Mouse (Mus musculus): ENCODE results near the gene Asic4. TPM values are rescaled to one million over a fixed set of nuclear protein-coding genes. Genes with fewer than 3 reads are reported as not detected.

The Asic4 gene
- total and polyA plus RNA-seq, 2 experiments from 2014 or later = 0.04 TPM; not detected in 1

DNA sequence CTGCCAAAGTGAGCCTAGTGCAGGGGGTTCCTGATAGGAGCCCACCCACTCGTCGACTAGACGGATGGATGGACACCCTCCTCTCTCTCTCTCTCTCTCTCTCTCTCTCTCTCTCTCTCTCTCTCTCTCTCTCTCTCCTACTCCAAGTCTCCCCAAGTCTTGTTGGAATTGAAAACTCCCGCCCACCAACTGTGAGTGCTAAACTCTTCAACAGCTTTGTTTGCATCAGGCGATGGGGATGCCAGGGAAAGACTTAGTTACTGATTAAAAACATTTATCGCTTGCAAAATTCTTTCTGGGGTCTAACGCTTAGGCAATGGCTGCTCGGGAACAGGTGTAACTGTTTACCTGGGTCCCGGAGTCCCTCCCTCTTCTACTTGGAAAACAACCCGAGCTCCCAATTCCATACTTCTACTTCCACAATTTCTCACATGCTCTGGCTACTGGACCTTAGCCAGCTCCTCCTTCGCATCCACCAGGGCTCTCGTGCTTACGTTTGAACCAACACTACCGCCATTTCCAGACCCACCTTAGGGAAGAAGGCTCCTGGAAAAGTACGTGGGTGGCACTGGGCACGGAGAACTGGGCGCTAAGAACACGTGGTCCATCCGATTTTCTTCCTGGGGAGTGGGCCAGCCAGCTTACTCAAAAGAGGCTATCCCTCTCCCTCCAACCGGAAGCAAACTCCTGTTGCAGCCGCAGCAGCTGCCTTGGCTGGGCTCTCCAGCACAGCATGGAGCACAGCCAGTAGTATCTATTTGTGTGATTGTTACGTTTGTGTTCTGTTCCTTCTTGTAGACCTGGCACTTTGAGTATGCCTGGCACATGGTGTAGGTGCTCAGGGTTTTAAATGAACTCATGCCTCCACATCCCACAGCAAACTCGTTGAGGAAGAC is 8.8 kb downstream of the Asic4 start:
- ATAC-seq (ENCODE audit: insufficient read depth, low read depth) = peak; percentile 4; the same call in 1 of the 2 replicates
- H3K9ac ChIP-seq (replicated peaks; ENCODE audit: low read depth, low read length) = no peak overlapping the region
- TF ChIP-seq EP300 (IDR thresholded peaks at IDR 0.05; ENCODE audit: low read depth) (no peak), CTCF (IDR thresholded peaks at IDR 0.05; ENCODE audit: low read depth) (no peak)
- 10% methylated on average over 23 of the region's 23 CpGs for WGBS
- no peak for DNase-seq (ENCODE audit: low spot score)
- peak overlapping the region; percentile 57 for H3K4me2 ChIP-seq (ENCODE audit: low read depth, low read length)
- H3K9me3 ChIP-seq (replicated peaks; ENCODE audit: control insufficient read depth, low read length) = no peaks in the 10 kb centered on the region
- peak overlapping the region; percentile 32 for H3K4me3 ChIP-seq (ENCODE audit: low read depth, low read length)
- H3K27me3 ChIP-seq (ENCODE audit: control insufficient read depth, insufficient read depth, low read length) = peaks cover 36% of the 10 kb centered on the region
- H3K4me1 ChIP-seq (ENCODE audit: control insufficient read depth, insufficient read depth) = peaks cover 6% of the 10 kb centered on the region
- H3K36me3 ChIP-seq (replicated peaks; ENCODE audit: control insufficient read depth, insufficient read depth, low read length) = no peaks in the 10 kb centered on the region
- peak overlapping the region; percentile 20; the same call in 1 of the 2 replicates for H3K27ac ChIP-seq (ENCODE audit: low read depth)

- DNase-seq (ENCODE audit: low spot score) = no peak
- H3K4me1 ChIP-seq (ENCODE audit: control insufficient read depth, insufficient read depth) = peaks cover 6% of the 10 kb centered on the region
- TF ChIP-seq EP300 (IDR thresholded peaks at IDR 0.05; ENCODE audit: low read depth) (no peak), CTCF (IDR thresholded peaks at IDR 0.05; ENCODE audit: low read depth) (no peak)
- no peak overlapping the region for H3K4me2 ChIP-seq (ENCODE audit: low read depth, low read length)
- H3K9me3 ChIP-seq (replicated peaks; ENCODE audit: control insufficient read depth, low read length) = no peaks in the 10 kb centered on the region
- H3K9ac ChIP-seq (replicated peaks; ENCODE audit: low read depth, low read length) = no peak overlapping the region
- no peak for ATAC-seq (ENCODE audit: insufficient read depth, low read depth)
- no peaks in the 10 kb centered on the region for H3K36me3 ChIP-seq (replicated peaks; ENCODE audit: control insufficient read depth, insufficient read depth, low read length)
- H3K4me3 ChIP-seq (ENCODE audit: low read depth, low read length) = no peak overlapping the region
- H3K27ac ChIP-seq (ENCODE audit: low read depth) = no peak overlapping the region
- H3K27me3 ChIP-seq (ENCODE audit: control insufficient read depth, insufficient read depth, low read length) = peaks cover 38% of the 10 kb centered on the region
- 33% methylated on average over 7 of the region's 7 CpGs for WGBS
Measured at GRCm38 (mm10) chr1:75460297-75460696, 10.1 kb downstream of the Asic4 start.

GRCm38 (mm10) chr1:75462636-75463035 is 12.4 kb downstream of the Asic4 start:
- peaks cover 32% of the 10 kb centered on the region for H3K27me3 ChIP-seq (ENCODE audit: control insufficient read depth, insufficient read depth, low read length)
- no peak overlapping the region for H3K27ac ChIP-seq (ENCODE audit: low read depth)
- no peak for TF ChIP-seq EP300 (IDR thresholded peaks at IDR 0.05; ENCODE audit: low read depth)
- H3K4me2 ChIP-seq (ENCODE audit: low read depth, low read length) = no peak overlapping the region
- DNase-seq (ENCODE audit: low spot score) (no peak), ATAC-seq (ENCODE audit: insufficient read depth, low read depth) (no peak)
- no peaks in the 10 kb centered on the region for H3K36me3 ChIP-seq (replicated peaks; ENCODE audit: control insufficient read depth, insufficient read depth, low read length)
- H3K4me3 ChIP-seq (ENCODE audit: low read depth, low read length) = no peak overlapping the region
- 80% methylated on average over 1 of the region's 1 CpGs for WGBS
- H3K9ac ChIP-seq (replicated peaks; ENCODE audit: low read depth, low read length) = no peak overlapping the region
- no peaks in the 10 kb centered on the region for H3K9me3 ChIP-seq (replicated peaks; ENCODE audit: control insufficient read depth, low read length)
- peaks cover 6% of the 10 kb centered on the region for H3K4me1 ChIP-seq (ENCODE audit: control insufficient read depth, insufficient read depth)

GRCm38 (mm10) chr1:75463652-75464204 is 13.5 kb downstream of the Asic4 start:
- no peak for TF ChIP-seq EP300 (IDR thresholded peaks at IDR 0.05; ENCODE audit: low read depth)
- TF ChIP-seq CTCF (IDR thresholded peaks at IDR 0.05; ENCODE audit: low read depth) = no peak
- H3K4me1 ChIP-seq (ENCODE audit: control insufficient read depth, insufficient read depth) = peaks cover 6% of the 10 kb centered on the region
- no peak overlapping the region for H3K27ac ChIP-seq (ENCODE audit: low read depth)
- H3K4me2 ChIP-seq (ENCODE audit: low read depth, low read length) = no peak overlapping the region
- H3K36me3 ChIP-seq (replicated peaks; ENCODE audit: control insufficient read depth, insufficient read depth, low read length) = no peaks in the 10 kb centered on the region
- H3K27me3 ChIP-seq (ENCODE audit: control insufficient read depth, insufficient read depth, low read length) = peaks cover 28% of the 10 kb centered on the region
- 57% methylated on average over 5 of the region's 5 CpGs for WGBS
- no peak for ATAC-seq (ENCODE audit: insufficient read depth, low read depth)
- DNase-seq (ENCODE audit: low spot score) = no peak
- H3K4me3 ChIP-seq (ENCODE audit: low read depth, low read length) = no peak overlapping the region
- H3K9ac ChIP-seq (replicated peaks; ENCODE audit: low read depth, low read length) = no peak overlapping the region
- H3K9me3 ChIP-seq (replicated peaks; ENCODE audit: control insufficient read depth, low read length) = no peaks in the 10 kb centered on the region

DNA sequence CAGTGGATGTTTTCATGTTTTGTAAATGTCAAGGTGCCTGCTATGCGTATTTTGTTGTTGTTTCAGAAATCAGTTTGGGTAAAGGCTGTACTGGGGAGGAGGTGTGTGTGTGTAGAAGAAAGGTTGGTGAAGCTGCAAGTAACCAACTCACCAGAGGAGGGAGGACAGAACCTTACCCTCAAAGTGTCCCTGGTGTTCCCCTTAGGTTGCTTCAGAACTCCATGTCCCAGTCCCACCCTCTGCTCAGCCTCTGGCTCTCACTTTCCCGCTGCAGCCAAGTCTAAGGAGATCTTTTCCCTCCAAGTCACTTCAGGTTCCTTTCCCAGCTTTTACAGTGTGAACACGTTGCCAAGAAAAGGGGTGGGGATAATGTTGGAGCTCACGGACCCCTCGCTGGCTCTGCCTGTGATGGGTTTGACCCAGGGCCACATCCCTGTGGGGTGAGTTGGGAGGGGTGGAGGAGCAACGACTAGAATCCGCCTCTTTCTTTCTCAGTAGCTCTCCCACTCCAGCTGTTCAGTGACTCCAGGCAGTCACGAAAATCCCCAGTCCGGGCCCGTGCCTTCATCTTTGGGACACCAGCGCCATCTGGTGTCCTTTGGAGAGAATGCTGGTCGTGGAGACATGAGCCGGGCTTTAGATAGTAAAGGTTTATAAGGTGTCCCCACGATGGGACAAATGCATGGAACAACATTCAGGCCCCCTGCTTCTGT is 17.1 kb downstream of the Asic4 start:
- H3K4me3 ChIP-seq (ENCODE audit: low read depth, low read length) = no peak overlapping the region
- peak; percentile 75 for DNase-seq (ENCODE audit: low spot score)
- H3K27me3 ChIP-seq (ENCODE audit: control insufficient read depth, insufficient read depth, low read length) = peaks cover 34% of the 10 kb centered on the region
- no peak overlapping the region for H3K27ac ChIP-seq (ENCODE audit: low read depth)
- WGBS = 8% methylated on average over 14 of the region's 14 CpGs
- H3K4me1 ChIP-seq (ENCODE audit: control insufficient read depth, insufficient read depth) = no peaks in the 10 kb centered on the region
- H3K9ac ChIP-seq (replicated peaks; ENCODE audit: low read depth, low read length) = no peak overlapping the region
- no peaks in the 10 kb centered on the region for H3K9me3 ChIP-seq (replicated peaks; ENCODE audit: control insufficient read depth, low read length)
- H3K36me3 ChIP-seq (replicated peaks; ENCODE audit: control insufficient read depth, insufficient read depth, low read length) = no peaks in the 10 kb centered on the region
- no peak for TF ChIP-seq EP300 (IDR thresholded peaks at IDR 0.05; ENCODE audit: low read depth)
- TF ChIP-seq CTCF (IDR thresholded peaks at IDR 0.05; ENCODE audit: low read depth) = peak; percentile 92
- peak; percentile 80 for ATAC-seq (ENCODE audit: insufficient read depth, low read depth)
- H3K4me2 ChIP-seq (ENCODE audit: low read depth, low read length) = no peak overlapping the region
